Comparison of ENCODE assay signal across 8 mouse cellular contexts in the genomic region with DNA sequence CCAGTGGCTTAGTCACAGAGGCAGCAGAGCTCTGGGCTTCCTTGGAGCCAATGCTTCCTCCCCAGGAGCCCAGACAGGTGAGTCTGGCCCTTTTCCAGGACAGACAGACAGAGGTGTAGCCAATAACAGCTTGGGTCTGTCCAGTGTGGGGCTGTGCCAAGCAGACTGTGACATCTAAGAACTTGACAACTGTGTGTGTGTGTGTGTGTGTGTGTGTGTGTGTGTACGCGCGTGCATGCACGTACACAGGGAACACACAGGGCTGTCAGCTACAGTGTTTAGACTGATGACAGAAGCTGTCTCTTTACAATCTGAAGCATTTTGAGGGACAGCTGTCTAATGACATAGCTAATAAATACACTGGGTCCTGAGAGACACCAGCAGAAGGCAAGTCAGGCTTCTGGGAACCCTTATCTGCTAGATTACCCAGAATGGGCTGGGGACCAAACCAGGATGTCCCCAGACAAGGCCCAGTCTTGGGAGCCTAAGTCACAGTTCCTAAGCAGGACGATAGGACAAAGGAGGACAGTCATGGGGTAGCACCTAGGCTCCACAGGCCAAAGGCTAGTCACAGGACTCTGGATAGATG. TPM values are rescaled to one million over a fixed set of nuclear protein-coding genes. Genes with fewer than 3 reads are reported as not detected.
A peak's percentile ranks its signal among the peaks of the same experiment; 100 is the strongest.
DNase-seq lines count a peak whose midpoint lies in the region; ATAC-seq and TF ChIP-seq lines count a peak whose summit lies in the region.
"Had no signal": no experiment of that assay in that cellular context is flagged by ENCODE, and none has a peak within 500 bp of the region (broad histone marks: within the 10 kb centered on the region; RNA-seq: fewer than 3 reads in every experiment).

No protein-coding gene starts in this region.

- no peak for TF ChIP-seq CTCF in G1E (IDR thresholded peaks at IDR 0.05; ENCODE audit: low read depth, low read length)
- no peak for TF ChIP-seq CTCF in liver, postnatal 0 days (IDR thresholded peaks at IDR 0.05; ENCODE audit: low read depth)

- no peaks in the 10 kb centered on the region for H3K27me3 ChIP-seq in G1E (ENCODE audit: insufficient read depth, low read length)
- H3K27me3 ChIP-seq in hindbrain, embryonic 10.5 days (ENCODE audit: insufficient read depth, poor library complexity, severe bottlenecking), result no peaks in the 10 kb centered on the region
- no peaks in the 10 kb centered on the region for H3K27me3 ChIP-seq in liver, postnatal 0 days (ENCODE audit: insufficient read depth, low read length)

- peak overlapping the region; percentile 78 for H3K27ac ChIP-seq in hindbrain, embryonic 10.5 days
- peak overlapping the region; percentile 73 for H3K27ac ChIP-seq in liver, postnatal 0 days (ENCODE audit: low read depth)

- no peaks in the 10 kb centered on the region for H3K9me3 ChIP-seq in G1E (replicated peaks)
- H3K9me3 ChIP-seq in hindbrain, embryonic 10.5 days, result no peaks in the 10 kb centered on the region
- no peaks in the 10 kb centered on the region for H3K9me3 ChIP-seq in liver, postnatal 0 days (ENCODE audit: low read length)

- H3K4me2 ChIP-seq in liver, postnatal 0 days (ENCODE audit: low read depth, low read length), result peak overlapping the region; percentile 20; the same call in 1 of the 2 replicates

- H3K36me3 ChIP-seq in G1E (replicated peaks), result no peaks in the 10 kb centered on the region
- no peaks in the 10 kb centered on the region for H3K36me3 ChIP-seq in hindbrain, embryonic 10.5 days
- H3K36me3 ChIP-seq in liver, postnatal 0 days (replicated peaks; ENCODE audit: insufficient read depth, low read length), result no peaks in the 10 kb centered on the region

- intact Hi-C loops in left cerebral cortex, postnatal 25 days (cut with DNase I), result no loop called here

- peak; percentile 42 for ATAC-seq in G1E (ENCODE audit: extremely low read depth, insufficient number of reproducible peaks, low FRiP score, poor library complexity, severe bottlenecking)
- ATAC-seq in liver, postnatal 0 days, result peak; percentile 81

- TF ChIP-seq EP300 in liver, postnatal 0 days (IDR thresholded peaks at IDR 0.05; ENCODE audit: low read depth), result peak; percentile 91

- H3K4me1 ChIP-seq in G1E (ENCODE audit: insufficient read depth, low read depth, low read length), result peaks cover 81% of the 10 kb centered on the region
- H3K4me1 ChIP-seq in hindbrain, embryonic 10.5 days (replicated peaks), result peaks cover 35% of the 10 kb centered on the region
- H3K4me1 ChIP-seq in liver, postnatal 0 days (ENCODE audit: insufficient read depth), result peaks cover 40% of the 10 kb centered on the region

- peak overlapping the region; percentile 58; the same call in 1 of the 2 replicates for H3K4me3 ChIP-seq in G1E (ENCODE audit: low read depth, low read length)
- no peak overlapping the region for H3K4me3 ChIP-seq in hindbrain, embryonic 10.5 days
- H3K4me3 ChIP-seq in liver, postnatal 0 days (ENCODE audit: low read depth, low read length), result no peak overlapping the region

- DNase-seq in G1E (ENCODE audit: low spot score), result peak; percentile 31
- DNase-seq in MEL-GATA-1-ER (ENCODE audit: extremely low read depth, low read depth), result peak; percentile 72
- no peak for DNase-seq in hindbrain, embryonic 10.5 days (ENCODE audit: low spot score)
- peak; percentile 38 for DNase-seq in liver, postnatal 0 days
- DNase-seq in adipocyte (ENCODE audit: low spot score), result no peak
- no peak for DNase-seq in left cerebral cortex, postnatal 25 days (ENCODE audit: low spot score in 2 of 2)
- DNase-seq in thymus, postnatal 10 days (ENCODE audit: low spot score in 2 of 2), result no peak
- DNase-seq: thymus, adult 2 months had no signal

- WGBS in hindbrain, embryonic 10.5 days, result 87% methylated on average over 5 of the region's 5 CpGs
- 57% methylated on average over 5 of the region's 5 CpGs for WGBS in liver, postnatal 0 days (ENCODE audit: insufficient replicate concordance)

- peak overlapping the region; percentile 21; the same call in 1 of the 2 replicates for H3K9ac ChIP-seq in liver, postnatal 0 days (replicated peaks)

RNA-seq across cellular contexts. Expression of a gene that starts 42.9 kb away (rescaled TPM):
- total RNA-seq in G1E (2014; fragmentation: Nextera tagmentation), result not detected in 2 replicates
- 0.06 and 0.11 TPM in 2 replicates for total RNA-seq in G1E (2017)
- not detected in 2 replicates for polyA plus RNA-seq in G1E (2012)
- 3.2 and 4.7 TPM in 2 replicates for polyA plus RNA-seq in hindbrain, embryonic 10.5 days (2016; fragmentation: Nextera tagmentation; extraction: Ambion mirVana)
- polyA plus RNA-seq in liver, postnatal 0 days (2015; fragmentation: Nextera tagmentation; extraction: Ambion mirVana), result 0.04 and 0.08 TPM in 2 replicates
- 10 to 100 TPM; 81.6 to 84.0 TPM for total RNA-seq in left cerebral cortex, postnatal 25 days (2021)

Comparison
In these comparisons a context has a peak if more than half of its experiments do, and no peak if none do; other contexts are left out.
1. DNase-seq: peak in G1E (single experiment), MEL-GATA-1-ER (single experiment) and liver, postnatal 0 days (single experiment); none in hindbrain, embryonic 10.5 days (single experiment), adipocyte (single experiment), left cerebral cortex, postnatal 25 days (0 of 2) and thymus, postnatal 10 days (0 of 2).